Mouse (Mus musculus): ENCODE measurements around the gene Ppp2r1b. TPM values are rescaled to one million over a fixed set of nuclear protein-coding genes. Genes with fewer than 3 reads are reported as not detected.
"Not testable (repeated sequence)": the region's sequence is repeated elsewhere in the genome, so short reads cannot be mapped to it uniquely, and the experiment has no call there.

Ppp2r1b gene
- polyA plus RNA-seq, 1 experiment from 2014 or later = 109 TPM

- Histone ChIP-seq H3K27ac (no peak overlapping the region), H3K9ac (no peak overlapping the region), H3K4me2 (no peak overlapping the region), H3K4me3 (replicated peaks) (no peak overlapping the region), H3K36me3 (replicated peaks) (peaks cover 37% of the 10 kb centered on the region), H3K27me3 (no peaks in the 10 kb centered on the region), H3K9me3 (no peaks in the 10 kb centered on the region), H3K4me1 (no peaks in the 10 kb centered on the region)
- 95% methylated on average over 6 of the region's 6 CpGs for WGBS
- ATAC-seq (ENCODE audit: low FRiP score) = no peak
These were observed 27.1 kb upstream of the Ppp2r1b start for GRCm38 (mm10) chr9:50818050-50818449.

- H3K9ac ChIP-seq = no peak overlapping the region
- no peaks in the 10 kb centered on the region for H3K27me3 ChIP-seq
- WGBS = 89% methylated on average over 6 of the region's 6 CpGs
- H3K4me1 ChIP-seq = no peaks in the 10 kb centered on the region
- no peak overlapping the region for H3K4me2 ChIP-seq
- H3K9me3 ChIP-seq = no peaks in the 10 kb centered on the region
- no peak overlapping the region for H3K4me3 ChIP-seq (replicated peaks)
- no peak overlapping the region for H3K27ac ChIP-seq
- peaks cover 39% of the 10 kb centered on the region for H3K36me3 ChIP-seq (replicated peaks)
- no peak for ATAC-seq (ENCODE audit: low FRiP score)
These were observed 25.4 kb upstream of the Ppp2r1b start for GRCm38 (mm10) chr9:50819716-50820115.

GRCm38 (mm10) chr9:50821651-50822050 lies 23.4 kb upstream of the Ppp2r1b start:
- Histone ChIP-seq H3K27me3 (no peaks in the 10 kb centered on the region), H3K9ac (no peak overlapping the region), H3K36me3 (replicated peaks) (peaks cover 34% of the 10 kb centered on the region), H3K9me3 (no peaks in the 10 kb centered on the region), H3K4me3 (replicated peaks) (no peak overlapping the region), H3K4me2 (no peak overlapping the region), H3K4me1 (no peaks in the 10 kb centered on the region), H3K27ac (no peak overlapping the region)
- no peak for ATAC-seq (ENCODE audit: low FRiP score)
- WGBS = 89% methylated on average over 6 of the region's 6 CpGs

GRCm38 (mm10) chr9:50822216-50822615 lies 22.9 kb upstream of the Ppp2r1b start:
- Histone ChIP-seq H3K4me1 (no peaks in the 10 kb centered on the region), H3K9ac (no peak overlapping the region), H3K27me3 (no peaks in the 10 kb centered on the region), H3K9me3 (no peaks in the 10 kb centered on the region), H3K4me3 (replicated peaks) (no peak overlapping the region), H3K36me3 (replicated peaks) (peaks cover 33% of the 10 kb centered on the region), H3K4me2 (no peak overlapping the region), H3K27ac (no peak overlapping the region)
- WGBS = 93% methylated on average over 5 of the region's 5 CpGs
- no peak for ATAC-seq (ENCODE audit: low FRiP score)

GRCm38 (mm10) chr9:50823779-50824453 lies 21.2 kb upstream of the Ppp2r1b start:
- no peaks in the 10 kb centered on the region for H3K9me3 ChIP-seq
- H3K4me2 ChIP-seq = no peak overlapping the region
- H3K4me3 ChIP-seq (replicated peaks) = no peak overlapping the region
- WGBS = 89% methylated on average over 11 of the region's 11 CpGs
- no peak overlapping the region for H3K9ac ChIP-seq
- no peaks in the 10 kb centered on the region for H3K4me1 ChIP-seq
- no peaks in the 10 kb centered on the region for H3K27me3 ChIP-seq
- H3K36me3 ChIP-seq (replicated peaks) = peaks cover 37% of the 10 kb centered on the region
- no peak overlapping the region for H3K27ac ChIP-seq
- no peak for ATAC-seq (ENCODE audit: low FRiP score)

GRCm38 (mm10) chr9:50831514-50831913 lies 13.6 kb upstream of the Ppp2r1b start:
- no peaks in the 10 kb centered on the region for H3K27me3 ChIP-seq
- no peaks in the 10 kb centered on the region for H3K9me3 ChIP-seq
- H3K4me3 ChIP-seq (replicated peaks) = no peak overlapping the region
- H3K9ac ChIP-seq = no peak overlapping the region
- no peak for ATAC-seq (ENCODE audit: low FRiP score)
- H3K4me1 ChIP-seq = no peaks in the 10 kb centered on the region
- peaks cover 15% of the 10 kb centered on the region for H3K36me3 ChIP-seq (replicated peaks)
- no peak overlapping the region for H3K27ac ChIP-seq
- H3K4me2 ChIP-seq = no peak overlapping the region
- 89% methylated on average over 5 of the region's 5 CpGs for WGBS

GRCm38 (mm10) chr9:50832162-50832561 lies 12.9 kb upstream of the Ppp2r1b start:
- H3K27me3 ChIP-seq = no peaks in the 10 kb centered on the region
- no peaks in the 10 kb centered on the region for H3K4me1 ChIP-seq
- WGBS = 96% methylated on average over 4 of the region's 4 CpGs
- peaks cover 15% of the 10 kb centered on the region for H3K36me3 ChIP-seq (replicated peaks)
- ATAC-seq (ENCODE audit: low FRiP score) = no peak
- H3K9ac ChIP-seq = no peak overlapping the region
- no peaks in the 10 kb centered on the region for H3K9me3 ChIP-seq
- H3K4me2 ChIP-seq = no peak overlapping the region
- H3K4me3 ChIP-seq (replicated peaks) = no peak overlapping the region
- H3K27ac ChIP-seq = no peak overlapping the region

- not testable (repeated sequence) for H3K4me3 ChIP-seq (replicated peaks); H3K9ac ChIP-seq; H3K4me1 ChIP-seq; ATAC-seq (ENCODE audit: low FRiP score); H3K27ac ChIP-seq; H3K27me3 ChIP-seq; H3K9me3 ChIP-seq; H3K4me2 ChIP-seq
- peaks cover 16% of the 10 kb centered on the region for H3K36me3 ChIP-seq (replicated peaks)
- 92% methylated on average over 2 of the region's 2 CpGs for WGBS
These were observed 12.5 kb upstream of the Ppp2r1b start for GRCm38 (mm10) chr9:50832582-50832981.

- Histone ChIP-seq H3K27ac (no peak overlapping the region), H3K4me3 (replicated peaks) (no peak overlapping the region), H3K9ac (no peak overlapping the region), H3K9me3 (no peaks in the 10 kb centered on the region), H3K36me3 (replicated peaks) (peaks cover 14% of the 10 kb centered on the region; the same call in 1 of the 2 replicates), H3K27me3 (no peaks in the 10 kb centered on the region), H3K4me1 (no peaks in the 10 kb centered on the region), H3K4me2 (no peak overlapping the region)
- ATAC-seq (ENCODE audit: low FRiP score) = no peak
- WGBS = 90% methylated on average over 8 of the region's 8 CpGs
These were observed 11.3 kb upstream of the Ppp2r1b start for GRCm38 (mm10) chr9:50833786-50834185.

GRCm38 (mm10) chr9:50835068-50835705 lies 9.9 kb upstream of the Ppp2r1b start:
- Histone ChIP-seq H3K36me3 (replicated peaks) (peaks cover 14% of the 10 kb centered on the region; the same call in 1 of the 2 replicates), H3K9ac (no peak overlapping the region), H3K4me3 (replicated peaks) (no peak overlapping the region), H3K4me2 (no peak overlapping the region), H3K27me3 (no peaks in the 10 kb centered on the region), H3K27ac (no peak overlapping the region), H3K4me1 (no peaks in the 10 kb centered on the region), H3K9me3 (no peaks in the 10 kb centered on the region)
- 93% methylated on average over 10 of the region's 10 CpGs for WGBS
- no peak for ATAC-seq (ENCODE audit: low FRiP score)

- no peak overlapping the region for H3K9ac ChIP-seq
- H3K4me3 ChIP-seq (replicated peaks) = no peak overlapping the region
- no peak overlapping the region for H3K4me2 ChIP-seq
- H3K27me3 ChIP-seq = no peaks in the 10 kb centered on the region
- no peak for ATAC-seq (ENCODE audit: low FRiP score)
- H3K4me1 ChIP-seq = no peaks in the 10 kb centered on the region
- 88% methylated on average over 4 of the region's 4 CpGs for WGBS
- H3K9me3 ChIP-seq = no peaks in the 10 kb centered on the region
- H3K27ac ChIP-seq = no peak overlapping the region
- peaks cover 14% of the 10 kb centered on the region; the same call in 1 of the 2 replicates for H3K36me3 ChIP-seq (replicated peaks)
These were observed 9.0 kb upstream of the Ppp2r1b start for GRCm38 (mm10) chr9:50836097-50836496.

GRCm38 (mm10) chr9:50841079-50841789 lies 3.9 kb upstream of the Ppp2r1b start:
- H3K4me3 ChIP-seq (replicated peaks) = no peak overlapping the region
- peaks cover 19% of the 10 kb centered on the region for H3K36me3 ChIP-seq (replicated peaks)
- no peak overlapping the region for H3K9ac ChIP-seq
- 90% methylated on average over 13 of the region's 13 CpGs for WGBS
- no peak for ATAC-seq (ENCODE audit: low FRiP score)
- no peaks in the 10 kb centered on the region for H3K9me3 ChIP-seq
- no peak overlapping the region for H3K27ac ChIP-seq
- no peaks in the 10 kb centered on the region for H3K4me1 ChIP-seq
- no peaks in the 10 kb centered on the region for H3K27me3 ChIP-seq
- no peak overlapping the region for H3K4me2 ChIP-seq
